Mouse (Mus musculus) neutrophil, adult 5-6 weeks (primary cell): ENCODE data around the gene Zfp426. TPM values are rescaled to one million over a fixed set of nuclear protein-coding genes. Genes with fewer than 3 reads are reported as not detected.

ENCODE experiments used
- ATAC-seq: fragments of 151-379, 151-347 bp; 2 replicates; pipeline ENCODE4 v1.8.0; 2017; ENCODE audit warnings: mild to moderate bottlenecking, moderate TSS enrichment; ENCODE audit not compliant: insufficient number of reproducible peaks, poor library complexity, low FRiP score, severe bottlenecking; ENCODE audit errors: extremely low read depth
- total RNA-seq: library from RNA; stranded (forward); fragments of 200-1000 nt; gene quantifications from 2 replicates; pipeline ENCODE4 v1.2.3, GENCODE M21; 2017

The Zfp426 gene
- 20.0 and 20.1 TPM in 2 replicates for total RNA-seq

DNA sequence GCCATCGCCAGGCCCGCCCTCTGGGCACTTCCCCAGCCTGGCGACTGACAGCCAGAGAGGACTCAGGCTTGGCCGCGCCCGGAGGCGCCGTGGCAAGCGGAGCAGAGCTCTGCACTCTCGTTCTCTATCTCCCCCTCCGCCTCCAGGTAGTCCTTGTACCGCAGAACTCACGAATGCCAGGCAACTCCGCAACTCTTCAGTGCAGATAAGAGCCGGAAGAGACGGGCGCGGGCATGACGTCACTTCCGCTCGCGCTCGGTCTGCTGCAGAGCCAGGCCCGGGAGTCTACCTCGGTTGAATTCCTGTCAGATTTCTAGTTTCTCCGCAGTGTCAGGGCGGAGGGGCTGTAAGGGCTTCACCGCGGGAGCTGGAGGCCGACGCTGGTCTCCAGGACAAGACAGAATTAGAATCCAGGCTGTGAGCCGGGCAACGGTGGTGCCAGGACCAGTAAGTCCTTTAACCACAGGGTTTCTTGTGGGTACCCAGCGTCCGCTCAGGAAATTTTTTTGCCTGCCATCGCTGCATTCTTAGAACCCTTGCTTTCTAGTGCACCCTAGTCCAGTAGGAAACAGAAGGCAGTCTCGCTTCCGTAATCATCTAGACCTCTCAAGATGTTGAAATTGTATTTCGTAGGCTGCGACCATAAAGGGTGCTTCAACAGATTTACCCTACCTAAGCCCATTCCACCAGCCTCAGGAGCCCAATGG is at the start of gene Zfp426:
Gene Zfp426, minus strand, starts transcription at position 220 of the 707 bp plus-strand sequence.
- peak; percentile 95 for ATAC-seq

DNA sequence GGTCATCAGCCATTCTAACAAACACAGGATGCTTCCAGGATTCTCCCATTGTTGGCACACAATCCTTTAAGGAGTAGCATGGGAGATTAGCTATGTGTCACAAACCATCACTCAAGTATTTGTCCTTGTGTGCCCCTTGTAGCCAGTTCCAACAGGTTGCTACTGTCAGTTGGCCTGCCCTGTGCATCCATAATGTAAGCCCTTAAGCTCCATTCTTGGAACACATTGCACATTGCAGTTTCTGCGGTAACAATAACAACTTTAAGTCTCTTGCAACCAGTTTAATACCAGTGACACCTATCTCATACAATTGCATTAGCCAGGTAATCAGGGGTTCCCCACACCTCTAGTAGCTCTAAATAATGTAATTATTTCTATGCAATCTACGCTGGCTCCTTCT is 44.1 kb upstream of the Zfp426 start:
- no peak for ATAC-seq

DNA sequence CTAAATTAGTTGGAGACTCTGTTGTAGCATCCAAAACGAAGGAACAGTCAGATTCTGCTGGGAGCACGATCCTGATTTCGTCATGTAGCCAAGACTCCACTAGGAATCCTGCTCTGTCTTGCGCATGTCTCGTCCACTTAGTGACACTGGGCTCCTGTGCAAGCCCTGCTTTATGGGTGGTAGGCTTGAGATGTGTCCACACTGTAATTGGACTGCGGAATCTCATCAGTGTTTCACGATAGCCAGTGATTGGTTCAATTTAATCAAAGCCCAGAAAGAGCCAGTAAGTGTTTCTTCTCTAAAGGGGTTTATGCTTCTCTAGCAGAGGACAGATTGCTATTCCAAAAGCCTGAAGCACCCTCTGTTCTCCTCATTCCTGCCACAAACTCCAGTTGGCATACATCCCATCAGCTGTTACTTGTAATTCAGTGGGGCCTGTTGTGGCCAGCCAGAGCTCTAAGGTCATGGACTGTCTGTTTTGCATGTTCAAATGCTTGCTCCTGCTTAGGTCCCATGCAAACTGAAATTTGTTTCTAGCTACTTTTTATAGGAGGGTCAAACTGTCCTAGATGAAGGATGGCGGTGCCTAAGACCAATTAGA is 41.9 kb upstream of the Zfp426 start:
- no peak for ATAC-seq

DNA sequence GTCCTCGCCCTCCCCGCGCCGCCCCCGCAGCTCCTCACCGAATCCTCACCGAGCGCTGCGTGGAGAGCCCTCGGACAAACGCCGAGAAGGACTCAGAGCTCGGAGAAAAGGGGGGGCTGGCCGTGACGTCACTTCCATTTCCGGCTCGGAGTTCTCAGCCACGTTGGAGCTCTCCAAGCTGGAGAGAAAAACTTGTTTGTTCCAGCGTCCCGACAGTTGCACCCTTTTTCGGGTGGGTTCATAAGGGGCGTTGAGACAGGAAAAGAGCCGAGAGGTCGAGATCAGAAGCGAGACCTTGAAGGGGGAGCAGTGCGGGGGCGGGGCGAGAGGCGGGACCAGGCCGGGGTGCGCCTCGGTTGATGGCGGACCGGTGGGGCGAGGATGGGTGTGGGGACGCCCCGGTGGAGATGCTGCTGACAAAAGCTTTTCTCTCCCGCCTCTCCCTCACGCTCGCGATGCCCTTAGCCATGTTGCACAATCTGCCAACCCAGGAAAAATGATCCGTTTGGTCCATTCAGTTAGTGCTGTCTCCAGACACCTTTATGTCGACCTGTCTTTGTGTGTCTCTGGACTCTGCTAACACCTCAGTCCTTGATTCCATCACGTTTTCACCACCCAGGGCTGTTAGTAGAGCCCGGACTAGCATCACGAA is 28.9 kb upstream of the Zfp426 start, which contains the start of gene Zfp266:
Gene Zfp266, minus strand, starts transcription at position 112 of the 652 bp plus-strand sequence.
- peak; percentile 79 for ATAC-seq

DNA sequence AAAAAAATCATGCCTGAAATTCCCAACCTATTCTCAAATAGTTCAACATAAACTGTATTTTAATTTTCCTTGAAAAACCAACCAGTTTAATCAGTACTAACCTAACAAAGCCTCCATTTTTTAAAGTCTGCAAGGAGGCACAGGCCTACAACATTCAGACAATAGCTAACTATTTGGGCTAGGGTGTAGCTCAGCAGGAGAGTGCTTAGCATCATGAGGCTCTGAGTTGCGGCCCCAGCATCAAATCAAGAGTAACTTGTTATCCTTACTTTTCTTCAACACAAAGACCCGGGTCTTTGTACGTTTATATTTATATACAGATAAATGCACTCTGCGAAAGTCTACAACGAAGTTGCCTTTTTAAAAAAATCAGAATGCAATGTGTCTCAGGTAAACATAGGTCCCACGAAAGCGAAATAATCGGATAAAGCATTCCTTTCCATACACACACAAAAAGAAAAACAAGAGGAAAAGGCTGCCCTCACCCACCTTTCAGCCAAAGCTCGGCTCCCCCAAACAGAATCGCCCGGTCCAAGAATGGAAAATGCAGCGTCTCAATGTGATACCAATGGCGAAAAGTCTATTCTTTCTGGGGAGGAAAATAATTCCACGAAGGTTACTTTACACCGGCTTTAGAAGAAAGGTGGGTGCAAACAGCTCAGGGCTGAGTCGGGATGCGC is 28.1 kb upstream of the Zfp426 start:
- no peak for ATAC-seq

DNA sequence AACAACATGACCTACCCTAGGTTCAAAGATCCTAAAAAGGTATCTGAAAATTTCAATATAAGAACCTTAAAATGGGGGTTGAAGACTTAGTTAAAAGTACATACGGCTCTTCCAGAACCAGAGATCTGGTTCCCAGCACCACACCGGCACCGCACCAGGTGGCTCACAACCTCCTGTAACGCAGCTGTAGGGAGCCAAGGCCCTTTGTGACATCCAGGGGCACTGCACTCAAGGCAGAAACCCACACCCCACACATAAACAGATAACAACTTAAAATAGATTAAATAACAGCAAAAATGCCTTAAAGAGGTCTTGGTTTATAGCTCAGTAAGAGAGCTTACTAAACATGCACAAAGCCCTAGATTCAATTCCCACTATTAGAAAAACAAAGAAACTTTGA is 27.4 kb upstream of the Zfp426 start:
- no peak for ATAC-seq

DNA sequence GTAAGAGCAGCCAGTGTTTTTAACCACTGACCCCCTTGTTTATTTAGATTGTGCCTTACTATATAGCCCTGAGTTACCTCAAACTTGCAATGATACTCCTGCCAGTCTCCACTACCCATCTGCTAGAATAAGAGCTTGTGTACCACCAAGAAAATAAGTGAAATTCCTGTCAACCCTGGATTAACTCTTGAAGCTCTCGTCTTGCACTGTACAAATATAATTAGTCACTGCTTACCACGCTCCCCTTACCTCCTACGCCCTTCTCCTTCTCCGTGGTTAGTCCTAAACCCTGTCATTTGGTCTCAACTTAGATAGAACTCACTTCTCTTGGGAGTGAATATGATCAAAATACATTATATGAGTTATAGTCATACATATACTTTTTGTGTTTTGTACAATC is 26.2 kb upstream of the Zfp426 start:
- ATAC-seq = no peak

DNA sequence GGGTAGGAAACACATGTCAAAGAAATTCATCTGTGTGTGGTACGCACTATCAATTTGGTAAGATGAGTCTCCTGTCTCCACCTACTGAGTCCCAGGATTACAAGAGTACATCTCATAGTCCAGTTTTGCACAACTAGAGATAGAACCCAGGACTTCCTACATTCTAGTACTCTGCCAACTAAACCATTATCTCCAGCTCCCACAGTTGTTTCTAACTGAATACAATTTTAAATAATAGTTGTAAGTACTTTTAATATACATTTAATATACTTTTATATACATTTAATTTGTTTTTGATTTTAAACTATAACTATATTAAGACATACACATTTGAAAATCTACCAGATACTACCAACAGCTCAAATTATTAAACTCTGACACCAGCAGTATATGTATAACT is 25.2 kb upstream of the Zfp426 start:
- no peak for ATAC-seq

DNA sequence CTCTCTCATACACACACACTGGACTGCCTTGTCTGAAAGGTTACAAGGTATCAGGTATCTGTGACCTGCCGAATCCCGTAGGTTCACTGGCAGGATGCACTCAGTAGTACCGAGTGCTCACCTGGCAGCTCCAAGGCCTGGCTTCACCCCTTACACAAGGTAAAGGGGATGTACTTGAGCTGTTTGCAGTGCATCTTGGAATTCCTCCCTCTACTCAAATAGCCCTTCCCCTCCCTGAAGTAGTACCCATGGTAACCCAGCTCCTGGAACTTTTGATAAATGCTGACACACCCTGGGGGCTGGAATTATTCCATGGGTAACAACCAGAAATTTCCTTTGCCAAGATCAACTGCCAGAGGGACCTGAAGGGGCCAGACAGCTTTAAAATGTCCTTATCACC is 21.5 kb upstream of the Zfp426 start:
- no peak for ATAC-seq

DNA sequence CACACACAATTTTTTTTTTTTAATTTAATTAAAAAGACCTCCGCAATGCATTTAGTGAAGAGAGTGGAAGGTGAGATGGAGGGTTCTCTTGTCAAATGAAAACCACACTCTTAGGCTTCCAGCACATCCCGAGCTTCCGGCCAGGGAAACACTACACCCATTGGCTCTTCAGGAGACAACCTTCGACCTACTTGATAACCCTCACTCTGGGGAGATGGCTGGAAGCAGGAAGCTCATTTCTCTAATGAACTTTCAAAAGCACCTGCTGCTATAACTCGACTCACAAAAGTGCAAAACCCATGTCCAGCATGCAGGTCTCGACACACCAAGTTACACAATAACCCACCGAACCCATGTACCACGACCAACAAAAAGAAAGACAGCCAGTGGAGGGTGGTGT is 20.2 kb upstream of the Zfp426 start:
- no peak for ATAC-seq

DNA sequence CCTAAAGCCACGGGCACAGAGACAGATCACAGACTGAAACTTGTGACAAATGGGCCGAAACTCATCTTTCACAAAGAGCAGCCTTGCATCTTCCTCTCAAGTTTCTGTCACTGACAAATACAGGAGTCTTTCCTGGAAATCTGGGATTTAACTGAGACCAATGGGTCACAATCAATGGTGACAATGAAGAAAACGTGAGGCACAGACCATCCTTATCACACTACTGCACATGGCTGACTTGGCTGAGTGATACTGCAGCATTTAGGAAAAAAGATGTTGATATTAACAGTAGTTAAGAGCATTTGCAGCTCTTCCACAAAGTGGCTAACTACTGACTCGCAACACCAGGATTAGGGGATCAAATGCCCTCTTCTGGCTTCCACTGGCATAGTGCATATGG is 19.1 kb upstream of the Zfp426 start:
- no peak for ATAC-seq

DNA sequence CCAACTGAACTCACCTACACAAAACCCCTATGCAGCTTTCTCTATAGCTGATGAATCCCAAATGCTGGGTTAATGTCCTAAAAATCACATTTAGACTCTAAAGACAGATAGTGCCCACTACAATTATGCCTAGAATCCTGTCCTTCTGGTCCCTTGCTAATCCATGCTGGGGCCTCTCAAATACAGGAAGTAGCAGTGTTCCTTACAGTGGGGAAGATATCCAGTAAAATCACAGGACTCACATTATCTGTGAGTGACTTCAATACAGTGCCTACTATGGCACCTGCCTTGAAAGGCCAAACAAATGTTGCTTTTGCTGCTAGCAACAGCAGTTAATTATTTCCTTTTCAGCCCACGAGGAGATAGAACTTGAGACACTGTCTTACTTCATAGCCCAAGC is 17.8 kb upstream of the Zfp426 start:
- no peak for ATAC-seq

DNA sequence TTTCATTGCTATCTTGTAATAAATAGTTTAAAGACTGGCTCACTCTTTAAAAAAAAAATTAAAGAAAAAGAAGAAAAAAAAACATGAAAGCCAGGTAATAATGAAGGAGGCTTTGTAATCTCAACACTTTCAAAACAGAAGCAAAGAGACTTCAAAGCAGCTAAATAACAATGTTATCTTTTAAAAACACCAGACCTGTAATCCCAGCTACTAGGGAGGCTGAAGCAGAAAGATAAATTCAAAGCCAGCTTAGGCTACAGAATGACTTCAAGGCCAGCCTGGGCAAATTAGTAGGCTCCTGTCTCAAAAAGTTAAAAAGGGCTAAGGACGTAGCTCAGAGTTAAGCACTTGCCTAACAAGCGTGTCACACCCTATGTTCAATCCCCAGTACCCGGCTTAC is 17.1 kb upstream of the Zfp426 start:
- no peak for ATAC-seq

DNA sequence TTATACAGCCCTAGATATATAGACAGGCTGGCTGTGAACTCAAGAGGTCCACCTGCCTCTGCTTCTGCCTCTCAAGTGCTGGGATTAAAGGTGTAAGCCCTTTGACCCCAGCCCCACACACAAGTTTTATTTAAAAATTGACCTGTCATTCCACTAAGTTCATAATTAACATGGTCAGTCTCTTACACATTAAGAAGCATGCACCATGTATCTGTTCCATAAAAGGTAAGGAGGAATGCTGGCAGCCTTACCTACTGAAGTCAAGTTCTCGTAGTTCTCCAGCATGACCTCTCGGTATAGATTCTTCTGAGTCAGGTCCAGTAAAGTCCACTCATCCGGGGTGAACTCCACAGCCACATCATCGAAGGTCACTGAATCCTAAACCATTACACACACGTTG is 12.3 kb upstream of the Zfp426 start:
- no peak for ATAC-seq

DNA sequence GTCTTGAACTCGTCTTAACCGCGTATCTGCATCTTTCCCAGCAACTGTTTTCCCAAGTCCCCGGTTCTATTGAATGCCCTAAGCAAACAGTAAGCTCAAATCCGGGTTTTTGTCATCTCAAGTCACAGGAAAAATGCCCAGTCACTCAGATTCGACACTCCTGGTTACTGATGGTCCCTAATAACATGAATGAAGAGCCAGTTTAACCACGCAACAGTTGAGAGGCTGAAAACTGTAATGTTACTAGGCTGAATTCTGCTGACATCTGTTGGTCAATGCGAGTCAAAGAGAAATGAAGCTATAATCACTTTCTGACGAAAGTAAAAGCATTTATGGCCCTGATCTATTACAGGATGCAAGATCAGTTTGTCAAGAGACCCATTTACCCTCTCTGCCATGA is 735 bp upstream of the Zfp426 start:
- no peak for ATAC-seq

DNA sequence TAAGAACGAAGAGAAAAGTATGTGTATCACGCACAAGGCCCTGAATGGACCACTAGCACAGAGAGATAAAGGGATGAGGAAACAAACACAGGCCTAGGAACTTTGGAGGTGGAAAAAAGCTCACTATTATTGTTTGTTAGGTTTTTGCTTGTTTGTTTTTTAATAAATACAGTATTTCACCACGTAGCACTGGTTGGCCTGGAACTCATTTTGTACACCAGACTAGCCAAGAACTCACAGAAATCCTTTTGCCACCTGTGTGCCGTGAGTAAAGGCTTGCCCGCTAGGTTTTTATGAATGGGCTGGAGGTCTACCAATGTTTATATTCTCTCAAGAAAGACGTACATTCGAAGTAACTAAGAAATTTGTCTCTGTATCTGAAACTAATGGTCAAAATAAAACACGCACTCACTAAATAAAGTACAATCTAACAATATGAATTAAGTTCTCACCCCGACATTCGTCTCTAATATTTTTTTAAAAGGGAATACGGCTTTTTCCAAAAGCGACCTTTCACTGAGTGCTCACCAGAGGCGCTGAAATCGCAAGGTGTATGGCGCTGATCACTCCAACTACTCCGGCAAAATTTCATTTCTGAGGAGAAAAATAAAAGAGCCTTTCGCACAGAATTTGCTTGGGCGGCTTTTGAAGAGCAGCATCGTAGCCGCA is 554 bp downstream of the Zfp426 start:
- no peak for ATAC-seq

DNA sequence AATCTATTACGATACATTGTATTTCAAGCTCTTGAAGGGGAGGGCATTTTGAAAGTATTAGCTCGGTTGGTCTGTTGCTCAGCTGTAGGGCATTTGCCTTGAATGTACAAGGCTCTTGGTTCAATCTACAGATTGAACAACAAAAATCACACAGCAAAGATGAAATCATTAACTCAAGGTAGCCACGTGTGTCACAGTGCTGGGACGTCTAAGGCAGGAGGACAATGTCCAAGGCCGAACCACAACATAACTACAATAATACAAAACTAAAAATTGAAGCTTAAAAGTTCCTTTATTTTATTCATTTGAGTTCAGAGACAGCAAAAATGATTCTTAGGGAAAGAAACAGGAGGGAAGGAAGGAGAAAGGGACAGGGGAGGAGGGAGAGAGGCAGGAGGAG is 3.0 kb downstream of the Zfp426 start:
- ATAC-seq = no peak

DNA sequence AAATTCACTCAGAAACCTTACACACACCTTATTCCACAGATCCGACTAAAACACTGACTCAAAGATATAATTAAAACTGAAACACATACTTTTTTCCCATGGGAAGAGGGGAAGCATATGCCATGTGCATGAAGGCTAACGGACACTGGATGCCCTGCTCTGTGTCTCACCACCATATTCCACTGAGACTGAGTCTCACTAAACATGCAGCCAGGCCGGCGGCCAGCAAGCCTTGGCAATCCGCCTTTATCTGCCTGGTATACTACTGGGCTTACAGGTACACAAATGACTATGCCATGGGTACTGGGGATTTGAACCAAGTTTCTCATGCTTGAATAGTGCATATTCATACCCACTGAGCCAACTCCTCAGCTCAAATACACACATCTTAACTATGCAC is 13.2 kb downstream of the Zfp426 start:
- ATAC-seq = no peak

DNA sequence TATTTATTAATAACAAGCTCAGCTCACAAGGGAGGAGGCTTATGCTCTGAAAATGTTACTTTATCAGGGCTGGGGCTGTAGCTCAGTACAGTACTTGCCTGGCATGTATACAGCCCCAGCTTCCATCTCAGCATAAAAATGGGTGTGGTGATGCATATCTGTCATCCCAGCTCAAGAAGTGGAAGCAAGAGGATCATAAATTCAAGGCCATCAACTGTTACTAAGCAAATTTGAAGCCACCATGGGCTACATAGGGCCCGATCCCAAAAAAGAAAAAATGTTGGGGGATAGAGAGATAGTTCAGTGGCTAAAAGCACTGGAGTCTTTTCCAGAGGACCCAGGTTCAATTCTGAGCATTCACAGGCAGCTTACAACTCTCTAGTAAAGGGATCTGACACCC is 15.9 kb downstream of the Zfp426 start:
- ATAC-seq = no peak
